Mouse (Mus musculus) forebrain, embryonic 16.5 days (tissue): ENCODE measurements at regions not wholly inside any gene's neighbourhood (a gene's known extent, or its start where the extent isn't known, plus 50 kb on each side); places are given as distances from the start of the nearest gene placed in this dataset.

Source experiments
- ATAC-seq: fragments of 200-750 bp; cut with Nextera tagmentation; 2 replicates; pipeline ENCODE4 v1.8.0; 2017; ENCODE audit warnings: mild to moderate bottlenecking, moderate library complexity
- H3K27ac ChIP-seq: fragments of 300-500 bp; sonication (generic); 2 replicates; pipeline ENCODE4 v1.5.1; 2014; ENCODE audit warnings: low read length, control low read depth
- H3K27me3 ChIP-seq: fragments of 300-500 bp; sonication (generic); replicated peaks from 2 replicates; pipeline ENCODE4 v1.6.1; 2014; ENCODE audit warnings: low read length; ENCODE audit not compliant: control insufficient read depth, insufficient read depth
- H3K36me3 ChIP-seq: fragments of 300-500 bp; sonication (generic); 2 replicates; pipeline ENCODE4 v1.6.1; 2014; ENCODE audit not compliant: control insufficient read depth, insufficient read depth
- H3K4me1 ChIP-seq: fragments of 300-500 bp; sonication (generic); replicated peaks from 2 replicates; pipeline ENCODE4 v1.6.1; 2014; ENCODE audit warnings: low read length; ENCODE audit not compliant: control insufficient read depth, insufficient read depth
- H3K4me2 ChIP-seq: fragments of 300-500 bp; sonication (generic); 2 replicates; pipeline ENCODE4 v1.6.1; 2014; ENCODE audit warnings: mild to moderate bottlenecking, low read length, control low read depth
- H3K4me3 ChIP-seq: fragments of 300-500 bp; sonication (generic); replicated peaks from 2 replicates; pipeline ENCODE4 v1.5.1; 2014; ENCODE audit warnings: mild to moderate bottlenecking, low read length, control low read depth
- H3K9ac ChIP-seq: fragments of 300-500 bp; sonication (generic); replicated peaks from 2 replicates; pipeline ENCODE4 v1.6.1; 2014; ENCODE audit warnings: low read depth, low read length, control low read depth
- H3K9me3 ChIP-seq: fragments of 300-500 bp; sonication (generic); 2 replicates; pipeline ENCODE4 v1.6.1; 2016; ENCODE audit warnings: low read length; ENCODE audit not compliant: control insufficient read depth
- WGBS: fragments of 180-500 bp; shearing (Covaris S2); extraction: QIAGEN DNeasy Blood & Tissue Kit; methylation state at CpG from one replicate; pipeline ENCODE4 v1.1.7; 2014; 5-methylcytosine and 5-hydroxymethylcytosine counted together

- H3K4me3 ChIP-seq = no peak overlapping the region
- H3K4me2 ChIP-seq = no peak overlapping the region
- H3K27ac ChIP-seq = no peak overlapping the region
- ATAC-seq = no peak
- no peaks in the 10 kb centered on the region for H3K4me1 ChIP-seq
- no peak overlapping the region for H3K9ac ChIP-seq
- WGBS = 77% methylated on average over 2 of the region's 2 CpGs
- no peaks in the 10 kb centered on the region for H3K9me3 ChIP-seq
- H3K27me3 ChIP-seq = no peaks in the 10 kb centered on the region
- no peaks in the 10 kb centered on the region for H3K36me3 ChIP-seq
These were observed 172.3 kb upstream of the Nrip1 start for GRCm38 (mm10) chr16:76545942-76546341.

DNA sequence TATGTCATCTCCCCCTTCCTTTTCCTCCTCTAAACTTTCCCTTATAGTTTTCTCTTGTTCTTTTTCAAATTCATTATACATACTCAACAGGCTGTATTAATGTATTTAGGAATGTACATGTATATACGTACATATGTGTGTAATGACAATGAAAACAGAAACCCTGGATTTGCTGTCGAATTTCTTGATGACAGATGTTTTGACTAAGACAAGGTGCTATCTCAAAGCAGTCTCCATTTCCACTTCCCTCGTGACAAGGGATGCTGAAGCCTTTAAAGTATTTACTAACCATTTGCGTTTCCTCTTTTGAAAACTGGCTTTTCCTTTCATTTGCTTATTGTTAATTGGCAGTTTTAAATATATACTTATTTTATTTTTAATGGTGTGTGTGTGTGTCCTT, 171.3 kb upstream of the Nrip1 start:
- no peak overlapping the region for H3K27ac ChIP-seq
- no peak overlapping the region for H3K9ac ChIP-seq
- no peaks in the 10 kb centered on the region for H3K27me3 ChIP-seq
- no peak overlapping the region for H3K4me2 ChIP-seq
- H3K36me3 ChIP-seq = no peaks in the 10 kb centered on the region
- no peak overlapping the region for H3K4me3 ChIP-seq
- H3K4me1 ChIP-seq = no peaks in the 10 kb centered on the region
- no peaks in the 10 kb centered on the region for H3K9me3 ChIP-seq
- WGBS = 89% methylated on average over 4 of the region's 4 CpGs
- no peak for ATAC-seq

GRCm38 (mm10) chr16:76540964-76541363, 167.3 kb upstream of the Nrip1 start:
- H3K4me1 ChIP-seq = no peaks in the 10 kb centered on the region; the same call in 1 of the 2 replicates
- 28% methylated on average over 5 of the region's 5 CpGs for WGBS
- H3K4me2 ChIP-seq = no peak overlapping the region
- H3K9me3 ChIP-seq = no peaks in the 10 kb centered on the region
- no peaks in the 10 kb centered on the region for H3K36me3 ChIP-seq
- no peak for ATAC-seq
- H3K9ac ChIP-seq = no peak overlapping the region
- no peak overlapping the region for H3K27ac ChIP-seq
- H3K27me3 ChIP-seq = no peaks in the 10 kb centered on the region
- no peak overlapping the region for H3K4me3 ChIP-seq

DNA sequence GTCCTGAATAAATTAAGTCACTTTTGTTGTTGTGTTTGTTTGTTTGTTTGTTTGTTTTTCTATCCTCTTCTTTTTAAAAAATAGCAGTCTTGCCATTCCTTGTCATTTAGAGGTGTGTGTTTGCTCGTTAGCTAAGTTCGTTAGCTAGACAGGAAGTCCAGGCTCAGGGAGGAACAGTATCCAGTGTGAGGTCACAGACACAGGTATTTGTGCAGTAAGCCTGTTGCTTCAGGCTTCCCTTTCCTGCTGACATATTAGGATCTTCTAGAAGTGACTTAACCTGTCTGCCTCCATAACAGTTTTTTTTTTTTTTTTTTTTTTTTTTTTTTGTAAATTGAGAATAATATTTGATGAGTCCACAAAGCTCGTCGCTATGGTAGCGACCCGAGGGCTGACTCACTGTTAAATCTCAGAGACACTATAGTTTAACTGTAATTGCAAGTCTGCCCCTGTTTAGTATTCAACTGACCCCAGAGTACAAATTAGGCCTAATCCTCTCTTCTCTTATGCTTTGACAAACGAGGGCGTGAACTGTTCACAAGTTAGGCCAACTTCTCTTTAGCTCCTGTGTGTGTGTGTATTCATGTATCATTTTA, 166.8 kb upstream of the Nrip1 start:
- Histone ChIP-seq H3K9ac (no peak overlapping the region), H3K27ac (no peak overlapping the region), H3K9me3 (no peaks in the 10 kb centered on the region), H3K4me1 (no peaks in the 10 kb centered on the region; the same call in 1 of the 2 replicates), H3K27me3 (no peaks in the 10 kb centered on the region), H3K4me2 (no peak overlapping the region), H3K36me3 (no peaks in the 10 kb centered on the region), H3K4me3 (no peak overlapping the region)
- 16% methylated on average over 8 of the region's 8 CpGs for WGBS
- no peak for ATAC-seq

GRCm38 (mm10) chr16:76539669-76540068, 166.0 kb upstream of the Nrip1 start:
- peak; percentile 64; the same call in 1 of the 2 replicates for ATAC-seq
- H3K4me3 ChIP-seq = no peak overlapping the region
- no peaks in the 10 kb centered on the region for H3K27me3 ChIP-seq
- H3K9me3 ChIP-seq = no peaks in the 10 kb centered on the region
- WGBS = 10% methylated on average over 6 of the region's 6 CpGs
- H3K4me2 ChIP-seq = no peak overlapping the region
- H3K4me1 ChIP-seq = no peaks in the 10 kb centered on the region; the same call in 1 of the 2 replicates
- no peak overlapping the region for H3K27ac ChIP-seq
- no peak overlapping the region for H3K9ac ChIP-seq
- no peaks in the 10 kb centered on the region for H3K36me3 ChIP-seq

- no peak for ATAC-seq
- Histone ChIP-seq H3K27ac (no peak overlapping the region), H3K9ac (no peak overlapping the region), H3K4me2 (no peak overlapping the region), H3K9me3 (no peaks in the 10 kb centered on the region), H3K27me3 (no peaks in the 10 kb centered on the region), H3K36me3 (no peaks in the 10 kb centered on the region), H3K4me1 (no peaks in the 10 kb centered on the region; the same call in 1 of the 2 replicates), H3K4me3 (no peak overlapping the region)
- 95% methylated on average over 11 of the region's 11 CpGs for WGBS
These were observed 164.2 kb upstream of the Nrip1 start for GRCm38 (mm10) chr16:76537871-76538270.

GRCm38 (mm10) chr16:76532928-76533217, 159.2 kb upstream of the Nrip1 start:
- ATAC-seq = no peak
- Histone ChIP-seq H3K9ac (no peak overlapping the region), H3K9me3 (no peaks in the 10 kb centered on the region), H3K36me3 (no peaks in the 10 kb centered on the region), H3K4me1 (no peaks in the 10 kb centered on the region), H3K4me3 (no peak overlapping the region), H3K27me3 (no peaks in the 10 kb centered on the region), H3K4me2 (no peak overlapping the region), H3K27ac (no peak overlapping the region)
- 91% methylated on average over 8 of the region's 8 CpGs for WGBS

DNA sequence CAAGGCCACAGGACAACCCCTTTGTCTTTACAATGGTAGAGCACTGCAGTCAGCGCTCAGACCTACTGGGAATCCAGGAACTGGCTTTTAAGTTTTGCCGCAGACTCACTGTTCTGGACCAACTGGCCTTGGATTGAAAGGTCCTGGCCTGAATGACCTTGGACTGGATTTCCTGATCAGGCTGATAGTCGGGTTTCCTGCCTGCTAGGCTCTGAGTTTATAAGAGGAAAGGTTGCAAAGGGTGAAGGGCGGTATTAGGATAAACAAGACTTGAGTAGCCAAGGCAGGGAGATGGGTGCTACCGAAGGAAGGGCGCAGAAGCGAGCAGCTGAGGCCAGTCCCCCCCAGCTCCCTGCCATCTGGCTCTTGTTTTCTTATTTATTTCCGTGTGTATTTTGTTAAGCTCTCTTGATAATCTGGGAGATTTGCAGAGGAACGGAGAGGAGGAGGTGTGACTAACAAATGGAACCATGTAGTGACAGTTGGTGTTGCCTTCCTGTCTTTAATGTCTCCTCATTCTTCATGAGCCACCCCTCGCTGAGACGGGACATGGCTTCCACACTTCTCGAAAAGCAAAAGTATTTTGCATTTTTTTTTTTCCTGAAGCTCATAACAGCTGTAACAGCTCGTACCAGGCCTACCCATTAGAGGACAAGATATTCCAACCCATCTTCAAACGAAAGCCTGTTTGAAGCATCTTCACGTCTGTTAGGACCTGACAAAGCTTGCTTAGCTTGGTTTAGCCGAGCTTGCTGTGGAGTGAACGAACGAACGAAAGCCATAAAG, 158.7 kb upstream of the Nrip1 start:
- no peak overlapping the region for H3K9ac ChIP-seq
- 82% methylated on average over 19 of the region's 19 CpGs for WGBS

GRCm38 (mm10) chr16:76530886-76531285, 157.3 kb upstream of the Nrip1 start:
- H3K9ac ChIP-seq = no peak overlapping the region
- 97% methylated on average over 3 of the region's 3 CpGs for WGBS
- H3K4me3 ChIP-seq = no peak overlapping the region
- H3K4me2 ChIP-seq = no peak overlapping the region
- H3K36me3 ChIP-seq = no peaks in the 10 kb centered on the region
- H3K27ac ChIP-seq = no peak overlapping the region
- ATAC-seq = no peak
- no peaks in the 10 kb centered on the region for H3K27me3 ChIP-seq
- no peaks in the 10 kb centered on the region for H3K4me1 ChIP-seq
- no peaks in the 10 kb centered on the region for H3K9me3 ChIP-seq

More for the DNA sequence above, 158.7 kb upstream of the Nrip1 start:
- no peak overlapping the region for H3K27ac ChIP-seq
- H3K27me3 ChIP-seq = no peaks in the 10 kb centered on the region
- H3K9me3 ChIP-seq = no peaks in the 10 kb centered on the region
- no peaks in the 10 kb centered on the region for H3K4me1 ChIP-seq
- no peak overlapping the region for H3K4me3 ChIP-seq
- H3K36me3 ChIP-seq = no peaks in the 10 kb centered on the region
- H3K4me2 ChIP-seq = no peak overlapping the region
- ATAC-seq = no peak
